Mouse (Mus musculus) myocyte (in vitro differentiated cells): ENCODE data around the gene Magel2.

Experiments
- E2F4 ChIP-seq: IDR thresholded peaks from one replicate; pipeline ENCODE4 v1.6.1; 2011; ENCODE audit warnings: mild to moderate bottlenecking, control low read depth, moderate library complexity; ENCODE audit not compliant: insufficient read depth
- POLR2A ChIP-seq: IDR thresholded peaks from one replicate; pipeline ENCODE4 v1.6.1; 2011; ENCODE audit warnings: low read depth, mild to moderate bottlenecking, control low read depth, moderate library complexity; ENCODE audit not compliant: insufficient read length
- SRF ChIP-seq: IDR thresholded peaks from one replicate; pipeline ENCODE4 v1.6.1; 2011; ENCODE audit warnings: low read depth; ENCODE audit not compliant: control insufficient read depth, insufficient read length

- TF ChIP-seq POLR2A (no peak), E2F4 (no peak), SRF (no peak)
These were observed 1.2 kb upstream of the Magel2 start for GRCm38 (mm10) chr7:62375658-62376057.
